Mouse (Mus musculus) liver, postnatal 0 days (tissue): ENCODE data around the gene Zmynd12. TPM values are rescaled to one million over a fixed set of nuclear protein-coding genes. Genes with fewer than 3 reads are reported as not detected.
A peak's percentile ranks its signal among the peaks of the same experiment; 100 is the strongest.

ENCODE experiments used
- ATAC-seq: fragments of 200-750 bp; cut with Nextera tagmentation; 2 replicates; pipeline ENCODE4 v1.8.0; 2017; ENCODE audit warnings: mild to moderate bottlenecking, moderate library complexity
- DNase-seq: peaks from one replicate; pipeline ENCODE4 v3.0.0-alpha.2; 2016
- H3K27ac ChIP-seq: fragments of 300-500 bp; sonication (generic); 2 replicates; pipeline ENCODE4 v1.5.1; 2014; ENCODE audit warnings: antibody characterized with exemption, moderate library complexity, mild to moderate bottlenecking, low read depth
- H3K27me3 ChIP-seq: fragments of 300-500 bp; sonication (generic); 2 replicates; pipeline ENCODE4 v1.6.1; 2014; ENCODE audit warnings: low read length, control low read depth, mixed read lengths; ENCODE audit not compliant: insufficient read depth
- H3K36me3 ChIP-seq: fragments of 300-500 bp; sonication (generic); replicated peaks from 2 replicates; pipeline ENCODE4 v1.6.1; 2014; ENCODE audit warnings: mild to moderate bottlenecking, control low read depth, low read length, moderate library complexity, mixed read lengths; ENCODE audit not compliant: insufficient read depth
- H3K4me1 ChIP-seq: fragments of 300-500 bp; sonication (generic); 2 replicates; pipeline ENCODE4 v1.6.1; 2014; ENCODE audit warnings: antibody characterized with exemption, mild to moderate bottlenecking, control low read depth; ENCODE audit not compliant: insufficient read depth
- H3K4me2 ChIP-seq: fragments of 300-500 bp; sonication (generic); 2 replicates; pipeline ENCODE4 v1.6.1; 2014; ENCODE audit warnings: low read depth, mild to moderate bottlenecking, low read length, moderate library complexity, mixed read lengths
- H3K4me3 ChIP-seq: fragments of 300-500 bp; sonication (generic); 2 replicates; pipeline ENCODE4 v1.5.1; 2014; ENCODE audit warnings: low read depth, low read length
- H3K9ac ChIP-seq: fragments of 300-500 bp; sonication (generic); replicated peaks from 2 replicates; pipeline ENCODE4 v1.6.1; 2014; ENCODE audit warnings: mild to moderate bottlenecking, moderate library complexity
- H3K9me3 ChIP-seq: fragments of 300-500 bp; sonication (generic); 2 replicates; pipeline ENCODE4 v1.6.1; 2016; ENCODE audit warnings: mild to moderate bottlenecking, control low read depth, low read length, mixed read lengths
- CTCF ChIP-seq: sonication (generic); IDR thresholded peaks from 2 replicates; pipeline ENCODE4 v1.5.1; 2016; ENCODE audit warnings: antibody characterized with exemption, low read depth
- EP300 ChIP-seq: IDR thresholded peaks from 2 replicates; pipeline ENCODE4 v1.6.1; 2016; ENCODE audit warnings: antibody characterized with exemption, low read depth, mild to moderate bottlenecking
- WGBS: fragments of 180-500 bp; shearing (Covaris S2); extraction: QIAGEN DNeasy Blood & Tissue Kit; methylation state at CpG from one replicate; pipeline ENCODE4 v1.1.7; 2014; ENCODE audit not compliant: insufficient replicate concordance; 5-methylcytosine and 5-hydroxymethylcytosine counted together
- polyA plus RNA-seq: library from polyadenylated mRNA; unstranded; fragments of >200 nt; fragmentation: Nextera tagmentation; extraction: Ambion mirVana; gene quantifications from 2 replicates; pipeline ENCODE4 v1.2.1, GENCODE M21; 2015

The Zmynd12 gene
- polyA plus RNA-seq, 1 experiment from 2014 or later = 1.3 TPM

- peaks cover 2% of the 10 kb centered on the region; the same call in 1 of the 2 replicates for H3K9me3 ChIP-seq
- no peak overlapping the region for H3K27ac ChIP-seq
- H3K4me1 ChIP-seq = no peaks in the 10 kb centered on the region
- no peak overlapping the region for H3K4me2 ChIP-seq
- no peak for DNase-seq
- peaks cover 28% of the 10 kb centered on the region for H3K27me3 ChIP-seq
- no peaks in the 10 kb centered on the region for H3K36me3 ChIP-seq
- TF ChIP-seq EP300 = no peak
- no peak for TF ChIP-seq CTCF
- ATAC-seq = no peak
- H3K4me3 ChIP-seq = no peak overlapping the region
- 89% methylated on average over 10 of the region's 10 CpGs for WGBS
- H3K9ac ChIP-seq = no peak overlapping the region
Measured at GRCm38 (mm10) chr4:119489666-119490065, 67.1 kb downstream of the Zmynd12 start.

DNA sequence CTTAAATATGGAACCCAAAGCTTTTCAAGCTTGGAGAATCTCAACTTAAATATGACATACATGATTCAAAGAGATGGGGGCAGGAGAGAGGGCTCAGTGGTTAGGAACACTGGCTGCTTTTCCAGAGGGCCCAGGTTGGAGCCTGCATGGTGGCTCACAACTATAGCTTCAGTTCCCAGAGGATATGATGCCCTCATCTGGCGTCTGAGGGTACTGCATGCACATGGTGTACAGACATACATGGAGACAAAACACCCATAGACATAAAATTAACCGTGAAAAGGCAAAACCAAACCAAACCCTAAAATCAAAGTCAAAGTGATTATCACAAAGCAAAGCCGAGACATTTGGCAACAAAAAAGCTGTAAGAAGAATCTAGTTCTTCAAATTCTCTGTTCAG is 68.2 kb downstream of the Zmynd12 start:
- H3K9me3 ChIP-seq = peaks cover 2% of the 10 kb centered on the region; the same call in 1 of the 2 replicates
- ATAC-seq (no peak), DNase-seq (peak; percentile 44)
- no peak overlapping the region for H3K4me3 ChIP-seq
- H3K36me3 ChIP-seq = no peaks in the 10 kb centered on the region
- no peak overlapping the region for H3K27ac ChIP-seq
- no peak overlapping the region for H3K4me2 ChIP-seq
- peaks cover 30% of the 10 kb centered on the region for H3K27me3 ChIP-seq
- TF ChIP-seq EP300 (no peak), CTCF (peak; percentile 55)
- H3K4me1 ChIP-seq = no peaks in the 10 kb centered on the region
- H3K9ac ChIP-seq = no peak overlapping the region
- 72% methylated on average over 3 of the region's 3 CpGs for WGBS

DNA sequence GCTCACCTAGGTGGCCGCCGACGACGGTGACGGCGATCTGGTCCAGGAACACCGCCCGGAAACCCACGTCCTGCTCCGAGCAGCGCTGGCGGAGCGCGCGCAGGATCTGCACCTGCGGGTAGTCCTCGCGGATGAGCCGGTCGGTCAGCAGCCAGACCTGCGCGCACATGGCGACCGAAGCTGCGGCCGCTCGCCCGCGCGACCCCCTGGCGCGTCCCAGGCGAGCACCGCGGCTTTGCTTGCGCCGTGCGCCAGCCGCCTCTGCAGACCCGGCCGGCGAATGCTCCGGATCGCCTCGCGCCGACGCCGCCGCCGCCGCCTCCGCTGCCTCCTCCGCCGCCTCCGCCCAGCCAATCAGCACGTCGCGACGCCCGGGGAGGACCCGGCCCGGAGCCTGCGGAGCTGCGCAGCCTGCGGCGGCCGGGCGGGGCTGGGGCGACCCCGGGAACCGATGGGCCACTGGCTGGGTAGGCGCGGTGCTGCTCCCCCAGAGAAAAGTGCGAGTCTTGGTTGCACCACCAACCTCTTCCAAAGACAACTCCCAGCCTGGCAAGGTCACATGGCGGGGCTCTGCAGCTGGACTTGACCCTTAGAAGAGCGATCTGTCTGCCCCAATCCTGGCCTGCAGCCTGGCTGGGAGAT is 69.8 kb downstream of the Zmynd12 start, which contains the start of gene Rimkla:
Rimkla (minus strand) TSS at position 338 of the 642 bp plus-strand sequence.
- DNase-seq = peak; percentile 46
- H3K27ac ChIP-seq = no peak within 1 kb of the TSS
- under 1% methylated on average over 68 of the region's 77 CpGs for WGBS
- peaks cover 35% of the 10 kb centered on the region for H3K27me3 ChIP-seq
- no peak within 1 kb of the TSS for H3K9ac ChIP-seq
- peak within 1 kb of the TSS; percentile 75 for H3K4me2 ChIP-seq
- peaks cover 2% of the 10 kb centered on the region; the same call in 1 of the 2 replicates for H3K9me3 ChIP-seq
- H3K36me3 ChIP-seq = no peaks in the 10 kb centered on the region
- no peak for TF ChIP-seq CTCF
- no peak for TF ChIP-seq EP300
- H3K4me1 ChIP-seq = no peaks in the 10 kb centered on the region
- H3K4me3 ChIP-seq = peak within 1 kb of the TSS; percentile 40
- ATAC-seq = peak; percentile 62; the same call in 1 of the 2 replicates

DNA sequence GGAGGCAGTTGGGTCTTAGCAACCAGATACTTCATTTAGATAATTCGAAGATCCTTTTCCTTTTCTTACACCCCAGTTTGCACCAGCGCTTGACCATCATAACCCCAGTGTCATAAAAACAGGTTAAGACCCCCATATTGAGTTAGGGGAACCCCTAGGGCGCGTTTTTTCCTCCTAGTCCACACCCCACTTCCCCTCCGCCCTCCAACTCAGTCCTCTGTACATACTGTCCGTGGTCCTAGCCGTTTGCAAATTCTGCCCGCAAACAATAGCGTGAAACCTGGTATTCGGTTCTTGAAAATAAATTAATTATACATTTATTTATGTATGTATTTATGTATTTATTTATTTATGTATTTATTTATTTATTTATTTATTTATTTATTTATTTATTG is 70.3 kb downstream of the Zmynd12 start:
- 29% methylated on average over 10 of the region's 10 CpGs for WGBS
- Histone ChIP-seq H3K4me1 (no peaks in the 10 kb centered on the region), H3K9me3 (peaks cover 2% of the 10 kb centered on the region; the same call in 1 of the 2 replicates), H3K4me2 (peak overlapping the region; percentile 75), H3K27ac (no peak overlapping the region), H3K9ac (no peak overlapping the region), H3K36me3 (no peaks in the 10 kb centered on the region), H3K27me3 (peaks cover 35% of the 10 kb centered on the region), H3K4me3 (peak overlapping the region; percentile 40)
- ATAC-seq = no peak
- TF ChIP-seq EP300 (no peak), CTCF (no peak)
- DNase-seq = no peak

DNA sequence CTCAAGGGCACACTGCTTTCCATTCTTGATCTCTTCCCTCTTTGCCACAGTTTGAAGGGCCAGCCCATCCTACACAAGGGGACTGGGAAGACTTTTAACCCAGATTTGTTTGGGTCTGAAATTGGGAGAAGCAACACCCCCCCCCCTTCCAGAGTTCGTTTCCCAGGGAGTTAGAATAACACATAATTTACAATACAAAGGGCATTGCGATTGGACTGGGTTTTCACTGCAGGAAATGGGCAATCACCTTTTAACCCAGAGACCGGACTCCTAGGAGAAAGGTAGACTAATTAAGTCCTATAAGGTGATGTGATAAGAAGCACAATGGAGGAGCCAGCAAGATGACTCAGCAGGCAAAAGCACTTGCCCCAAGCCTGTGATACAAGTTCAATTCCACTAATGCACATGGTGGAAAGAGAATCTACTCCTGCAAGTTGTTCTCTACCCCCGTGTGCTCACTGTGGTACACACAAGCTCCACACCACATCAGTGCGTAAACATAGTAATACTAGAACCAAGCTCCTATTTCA is 75.8 kb downstream of the Zmynd12 start:
- H3K36me3 ChIP-seq = no peaks in the 10 kb centered on the region
- peaks cover 9% of the 10 kb centered on the region; the same call in 1 of the 2 replicates for H3K27me3 ChIP-seq
- 48% methylated on average over 5 of the region's 5 CpGs for WGBS
- no peaks in the 10 kb centered on the region for H3K4me1 ChIP-seq
- no peak overlapping the region for H3K4me2 ChIP-seq
- no peak for ATAC-seq
- H3K9me3 ChIP-seq = no peaks in the 10 kb centered on the region
- no peak for DNase-seq
- TF ChIP-seq CTCF = no peak
- no peak for TF ChIP-seq EP300
- H3K27ac ChIP-seq = no peak overlapping the region
- H3K9ac ChIP-seq = no peak overlapping the region
- no peak overlapping the region for H3K4me3 ChIP-seq

DNA sequence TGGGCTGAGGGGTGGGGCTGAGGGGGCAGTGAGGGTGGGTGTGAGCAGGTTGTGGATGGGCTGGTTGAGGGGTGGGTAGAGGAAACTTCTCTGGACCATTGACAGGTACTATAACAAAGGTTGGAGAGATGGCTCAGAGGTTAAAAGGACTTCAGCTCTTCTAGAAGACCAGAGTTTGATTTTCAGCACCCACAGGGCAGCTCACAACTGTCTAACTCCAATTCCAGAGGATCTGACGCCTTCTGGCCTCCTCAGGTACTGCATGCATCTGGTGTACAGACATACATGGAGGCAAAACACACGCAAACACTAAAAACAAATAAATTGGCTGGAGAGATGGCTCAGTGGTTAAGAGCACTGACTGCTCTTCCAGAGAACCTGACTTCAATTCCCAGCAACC is 89.0 kb downstream of the Zmynd12 start:
- ATAC-seq (no peak), DNase-seq (no peak)
- TF ChIP-seq CTCF (0 out of 2 replicates have a peak, but pooled peaks have one; percentile 16), EP300 (no peak)
- H3K36me3 ChIP-seq = no peaks in the 10 kb centered on the region
- H3K4me2 ChIP-seq = no peak overlapping the region
- no peaks in the 10 kb centered on the region for H3K4me1 ChIP-seq
- no peak overlapping the region for H3K27ac ChIP-seq
- no peak overlapping the region for H3K4me3 ChIP-seq
- no peaks in the 10 kb centered on the region for H3K27me3 ChIP-seq
- H3K9me3 ChIP-seq = no peaks in the 10 kb centered on the region
- no peak overlapping the region for H3K9ac ChIP-seq
- 62% methylated on average over 2 of the region's 2 CpGs for WGBS
